Mouse (Mus musculus) stomach, postnatal 0 days (tissue): ENCODE data around the gene Abce1. TPM values are rescaled to one million over a fixed set of nuclear protein-coding genes. Genes with fewer than 3 reads are reported as not detected.
A peak's percentile ranks its signal among the peaks of the same experiment; 100 is the strongest.

ENCODE experiments used
- ATAC-seq: fragments of 200-750 bp; cut with Nextera tagmentation; 2 replicates; pipeline ENCODE4 v1.8.0; 2017; ENCODE audit not compliant: low FRiP score, low TSS enrichment
- DNase-seq: peaks from one replicate; pipeline ENCODE4 v3.0.0-alpha.2; 2016; ENCODE audit warnings: low spot score
- H3K27ac ChIP-seq: fragments of 300-500 bp; sonication (generic); replicated peaks from 2 replicates; pipeline ENCODE4 v1.5.1; 2014; ENCODE audit warnings: mild to moderate bottlenecking, control low read depth
- H3K27me3 ChIP-seq: fragments of 300-500 bp; sonication (generic); 2 replicates; pipeline ENCODE4 v1.6.1; 2014; ENCODE audit warnings: low read length; ENCODE audit not compliant: control insufficient read depth, insufficient read depth
- H3K36me3 ChIP-seq: fragments of 300-500 bp; sonication (generic); 2 replicates; pipeline ENCODE4 v1.6.1; 2014; ENCODE audit warnings: low read length, mixed read lengths; ENCODE audit not compliant: control insufficient read depth, insufficient read depth
- H3K4me1 ChIP-seq: fragments of 300-500 bp; sonication (generic); replicated peaks from 2 replicates; pipeline ENCODE4 v1.6.1; 2014; ENCODE audit warnings: antibody characterized with exemption; ENCODE audit not compliant: control insufficient read depth, insufficient read depth
- H3K4me2 ChIP-seq: fragments of 300-500 bp; sonication (generic); replicated peaks from 2 replicates; pipeline ENCODE4 v1.6.1; 2014; ENCODE audit warnings: low read depth, mild to moderate bottlenecking, control low read depth, moderate library complexity
- H3K4me3 ChIP-seq: fragments of 300-500 bp; sonication (generic); 2 replicates; pipeline ENCODE4 v1.5.1; 2014; ENCODE audit warnings: low read depth, low read length, control low read depth
- H3K9ac ChIP-seq: fragments of 300-500 bp; sonication (generic); 2 replicates; pipeline ENCODE4 v1.6.1; 2014; ENCODE audit warnings: mild to moderate bottlenecking, low read length, control low read depth, mixed read lengths
- H3K9me3 ChIP-seq: fragments of 300-500 bp; sonication (generic); 2 replicates; pipeline ENCODE4 v1.6.1; 2016; ENCODE audit warnings: low read length; ENCODE audit not compliant: control insufficient read depth
- CTCF ChIP-seq: IDR thresholded peaks from 2 replicates; pipeline ENCODE4 v1.5.1; 2016; ENCODE audit warnings: antibody characterized with exemption, low read depth, mild to moderate bottlenecking, moderate library complexity
- EP300 ChIP-seq: optimal IDR thresholded peaks from 2 replicates; pipeline ENCODE3; 2016; ENCODE audit warnings: antibody characterized with exemption
- WGBS: fragments of 180-500 bp; shearing (Covaris S2); extraction: QIAGEN DNeasy Blood & Tissue Kit; methylation state at CpG from one replicate; pipeline ENCODE4 v1.1.7; 2014; 5-methylcytosine and 5-hydroxymethylcytosine counted together
- polyA plus RNA-seq: library from polyadenylated mRNA; unstranded; fragments of >200 nt; fragmentation: Nextera tagmentation; extraction: Ambion mirVana; gene quantifications from 2 replicates; pipeline ENCODE4 v1.2.1, GENCODE M21; 2015

Abce1 gene
- polyA plus RNA-seq, 1 experiment from 2014 or later: 39.1 TPM

DNA sequence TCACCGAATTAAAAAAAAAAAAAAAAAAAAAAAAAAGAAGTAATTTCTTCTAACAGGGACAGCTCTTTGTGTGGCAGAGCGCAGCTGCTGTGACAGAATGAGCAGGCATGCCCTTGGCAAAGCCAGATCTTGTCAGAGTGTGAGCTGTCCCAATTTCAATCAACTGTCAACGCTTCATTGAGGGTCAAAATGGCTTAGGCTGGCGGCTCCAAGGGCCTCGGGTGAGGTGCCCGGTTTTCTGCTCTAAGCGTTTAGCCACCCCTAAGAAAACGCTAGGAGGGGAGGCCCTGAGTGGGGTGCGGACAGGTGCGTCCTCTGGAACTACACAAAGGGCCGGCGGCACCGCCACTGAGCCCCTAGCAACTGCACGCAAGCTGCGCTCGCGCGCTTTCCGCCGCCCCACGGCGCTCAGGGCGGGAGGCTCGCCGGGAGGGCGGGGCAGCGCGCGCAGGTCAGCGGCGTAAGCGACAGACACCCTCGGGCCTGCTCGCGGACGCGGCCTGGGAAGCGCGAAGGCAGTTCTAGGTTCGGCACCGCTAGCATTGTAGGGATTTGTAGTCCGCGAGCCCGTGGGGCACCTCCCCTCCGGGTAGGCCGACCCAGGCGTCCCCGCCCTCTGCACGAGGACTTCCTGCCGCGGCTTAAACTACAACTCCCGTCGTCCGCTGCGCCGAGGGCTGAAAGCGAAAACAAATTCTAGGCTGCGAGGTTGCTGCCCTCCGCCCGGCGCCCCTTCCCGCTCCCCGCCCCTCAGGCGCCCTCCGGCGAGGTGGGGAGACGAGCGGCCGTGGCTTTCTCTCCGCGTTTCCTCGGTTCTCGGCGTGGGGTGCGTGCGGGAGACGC is 72.6 kb downstream of the Abce1 start:
- peak overlapping the region; percentile 89 for H3K4me3 ChIP-seq
- DNase-seq (peak; percentile 98), ATAC-seq (peak; percentile 100)
- H3K36me3 ChIP-seq: no peaks in the 10 kb centered on the region
- under 1% methylated on average over 75 of the region's 77 CpGs for WGBS
- H3K27ac ChIP-seq: peak overlapping the region; percentile 98
- no peak for TF ChIP-seq EP300
- no peak; the same call in 1 of the 2 replicates for TF ChIP-seq CTCF
- no peaks in the 10 kb centered on the region for H3K27me3 ChIP-seq
- peak overlapping the region; percentile 83 for H3K4me2 ChIP-seq
- no peaks in the 10 kb centered on the region for H3K9me3 ChIP-seq
- H3K4me1 ChIP-seq: 0 out of 2 replicates have a peak, but pooled peaks cover 3% of the 10 kb centered on the region
- H3K9ac ChIP-seq: peak overlapping the region; percentile 89

DNA sequence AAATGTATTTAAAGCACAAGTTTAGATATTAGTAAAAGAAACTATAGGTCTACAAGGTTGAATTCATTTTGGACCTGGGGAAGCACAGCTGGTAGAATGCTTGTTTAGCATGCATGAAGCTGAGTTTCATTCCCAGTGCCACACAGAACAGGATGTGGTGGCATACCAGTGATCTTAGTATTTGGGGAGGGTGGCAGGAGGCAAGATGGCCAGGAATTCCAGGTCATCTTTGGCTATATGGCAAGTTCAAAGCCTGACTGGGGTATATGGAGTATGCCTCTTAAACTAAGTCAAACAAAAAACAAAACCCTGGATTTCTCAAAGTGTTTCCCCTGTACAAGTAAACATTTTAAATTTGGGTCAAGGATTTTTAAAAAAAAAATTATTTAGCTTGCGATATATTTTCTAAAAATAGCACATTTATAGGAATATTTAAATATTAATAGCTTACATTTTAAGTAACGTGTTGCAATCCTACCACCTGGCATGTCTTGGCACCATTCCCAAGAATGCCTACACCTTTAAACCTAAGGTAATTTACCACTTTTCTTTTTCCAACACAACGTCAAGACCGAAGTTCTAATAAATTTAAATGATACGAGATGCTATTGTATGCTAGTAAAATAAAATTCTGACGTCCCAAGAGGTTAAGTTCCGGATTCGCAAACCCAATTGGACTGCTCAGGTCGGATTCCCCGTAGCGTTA is 73.4 kb downstream of the Abce1 start:
- Histone ChIP-seq H3K27ac (peak overlapping the region; percentile 98; the same call in 1 of the 2 replicates), H3K9ac (peak overlapping the region; percentile 72), H3K4me2 (peak overlapping the region; percentile 83), H3K4me1 (0 out of 2 replicates have a peak, but pooled peaks cover 3% of the 10 kb centered on the region), H3K4me3 (peak overlapping the region; percentile 89), H3K9me3 (no peaks in the 10 kb centered on the region), H3K36me3 (no peaks in the 10 kb centered on the region), H3K27me3 (no peaks in the 10 kb centered on the region)
- TF ChIP-seq CTCF (no peak), EP300 (no peak)
- 2% methylated on average over 11 of the region's 11 CpGs for WGBS
- ATAC-seq (no peak), DNase-seq (peak; percentile 29)

DNA sequence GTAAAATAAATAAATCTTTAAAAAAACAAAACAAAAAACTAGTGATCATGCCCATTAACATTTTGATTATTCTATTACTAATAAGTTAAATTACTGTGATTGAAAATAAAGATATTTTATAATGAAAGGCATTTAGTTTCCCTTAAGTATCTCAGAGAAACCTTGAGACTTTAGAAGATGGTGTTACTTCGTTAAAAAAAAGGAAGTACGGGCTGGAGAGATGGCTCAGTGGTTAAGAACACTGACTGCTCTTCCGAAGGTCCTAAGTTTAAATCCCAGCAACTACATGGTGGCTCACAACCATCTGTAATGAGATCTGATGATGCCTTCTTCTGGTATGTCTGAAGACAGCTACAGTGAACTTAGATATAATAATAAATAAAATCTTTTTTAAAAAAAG is 74.3 kb downstream of the Abce1 start:
- no peak overlapping the region for H3K27ac ChIP-seq
- H3K9ac ChIP-seq: no peak overlapping the region
- ATAC-seq (no peak), DNase-seq (no peak)
- H3K4me2 ChIP-seq: no peak overlapping the region
- no peak overlapping the region for H3K4me3 ChIP-seq
- no peaks in the 10 kb centered on the region for H3K27me3 ChIP-seq
- no peaks in the 10 kb centered on the region for H3K9me3 ChIP-seq
- no peaks in the 10 kb centered on the region for H3K36me3 ChIP-seq
- TF ChIP-seq CTCF (no peak), EP300 (no peak)
- 0 out of 2 replicates have a peak, but pooled peaks cover 3% of the 10 kb centered on the region for H3K4me1 ChIP-seq
- WGBS: 87% methylated on average over 3 of the region's 3 CpGs

GRCm38 (mm10) chr8:79636151-79636550 is 75.4 kb downstream of the Abce1 start:
- 41% methylated on average over 1 of the region's 1 CpGs for WGBS
- Histone ChIP-seq H3K9ac (no peak overlapping the region), H3K27ac (no peak overlapping the region), H3K27me3 (no peaks in the 10 kb centered on the region), H3K4me1 (0 out of 2 replicates have a peak, but pooled peaks cover 2% of the 10 kb centered on the region), H3K9me3 (no peaks in the 10 kb centered on the region), H3K4me3 (no peak overlapping the region), H3K36me3 (no peaks in the 10 kb centered on the region), H3K4me2 (no peak overlapping the region)
- ATAC-seq (no peak), DNase-seq (no peak)
- TF ChIP-seq EP300: no peak
- no peak for TF ChIP-seq CTCF

- Histone ChIP-seq H3K36me3 (no peaks in the 10 kb centered on the region), H3K27ac (no peak overlapping the region), H3K4me2 (no peak overlapping the region), H3K27me3 (no peaks in the 10 kb centered on the region), H3K9ac (no peak overlapping the region), H3K9me3 (no peaks in the 10 kb centered on the region), H3K4me3 (no peak overlapping the region), H3K4me1 (no peaks in the 10 kb centered on the region)
- 85% methylated on average over 1 of the region's 1 CpGs for WGBS
- TF ChIP-seq CTCF (no peak), EP300 (no peak)
- ATAC-seq (no peak), DNase-seq (no peak)
Observed at GRCm38 (mm10) chr8:79635491-79635890, 76.0 kb downstream of the Abce1 start.

Other genes starting within 250 kb of the Abce1 start
- gene Otud4, start 72.1 kb downstream of the Abce1 start, polyA plus RNA-seq: 5.4 and 5.6 TPM in 2 replicates
- gene Anapc10, start 80 bp upstream of the Abce1 start, polyA plus RNA-seq: 30.6 and 31.5 TPM in 2 replicates